Mouse (Mus musculus): ENCODE data around the gene Tas1r2. TPM values are rescaled to one million over a fixed set of nuclear protein-coding genes. Genes with fewer than 3 reads are reported as not detected.

The Tas1r2 gene
- polyA plus RNA-seq, 1 experiment: not detected

GRCm38 (mm10) chr4:139715241-139715932 lies 62.0 kb downstream of the Tas1r2 start:
- H3K27ac ChIP-seq (replicated peaks; ENCODE audit: low read depth, low read length): no peak overlapping the region
- H3K4me3 ChIP-seq (ENCODE audit: insufficient read depth, low read depth, low read length): no peak overlapping the region
- H3K4me1 ChIP-seq (ENCODE audit: control insufficient read depth, insufficient read depth, insufficient read length, low read length): no peaks in the 10 kb centered on the region

GRCm38 (mm10) chr4:139716477-139717169 lies 63.3 kb downstream of the Tas1r2 start:
- H3K27ac ChIP-seq (replicated peaks; ENCODE audit: low read depth, low read length): no peak overlapping the region
- no peaks in the 10 kb centered on the region for H3K4me1 ChIP-seq (ENCODE audit: control insufficient read depth, insufficient read depth, insufficient read length, low read length)

GRCm38 (mm10) chr4:139718978-139719377 lies 65.6 kb downstream of the Tas1r2 start:
- no peaks in the 10 kb centered on the region for H3K4me1 ChIP-seq (ENCODE audit: control insufficient read depth, insufficient read depth, insufficient read length, low read length)
- no peak overlapping the region for H3K4me3 ChIP-seq (ENCODE audit: insufficient read depth, low read depth, low read length)
- no peak overlapping the region for H3K27ac ChIP-seq (replicated peaks; ENCODE audit: low read depth, low read length)

More at GRCm38 (mm10) chr4:139716477-139717169, 63.3 kb downstream of the Tas1r2 start:
- H3K4me3 ChIP-seq (ENCODE audit: insufficient read depth, low read depth, low read length): no peak overlapping the region

Other genes with a start within 250 kb of the Tas1r2 start
- gene Iffo2, start 123.0 kb upstream of the Tas1r2 start, polyA plus RNA-seq (2012; ENCODE audit: insufficient read depth, insufficient read length, missing spikeins): 8.0 and 10.7 TPM in 2 replicates
- not detected in 2 replicates for gene Gm21969, start 50.4 kb upstream of the Tas1r2 start, polyA plus RNA-seq (2012; ENCODE audit: insufficient read depth, insufficient read length, missing spikeins)
- 72.9 and 74.8 TPM in 2 replicates for gene Aldh4a1, start 30.7 kb upstream of the Tas1r2 start, polyA plus RNA-seq (2012; ENCODE audit: insufficient read depth, insufficient read length, missing spikeins)
- not detected in 2 replicates for gene Pax7, start 180.0 kb downstream of the Tas1r2 start, polyA plus RNA-seq (2012; ENCODE audit: insufficient read depth, insufficient read length, missing spikeins)